Mouse (Mus musculus) lung, embryonic 14.5 days (tissue): Measurements from ENCODE around the gene Gm45213. TPM values are rescaled to one million over a fixed set of nuclear protein-coding genes. Genes with fewer than 3 reads are reported as not detected.

Source experiments
- ATAC-seq: fragments of 200-750 bp; cut with Nextera tagmentation; 2 replicates; pipeline ENCODE4 v1.8.0; 2017; ENCODE audit warnings: mild to moderate bottlenecking, moderate TSS enrichment, moderate library complexity; ENCODE audit not compliant: insufficient read depth
- DNase-seq: peaks from one replicate; pipeline ENCODE4 v3.0.0-alpha.2; 2015
- H3K27ac ChIP-seq: fragments of 300-500 bp; sonication (generic); 2 replicates; pipeline ENCODE4 v1.5.1; 2014; ENCODE audit warnings: low read depth, mild to moderate bottlenecking, moderate library complexity
- H3K27me3 ChIP-seq: fragments of 300-500 bp; sonication (generic); 2 replicates; pipeline ENCODE4 v1.6.1; 2014; ENCODE audit warnings: low read length, control low read depth; ENCODE audit not compliant: insufficient read depth
- H3K36me3 ChIP-seq: fragments of 300-500 bp; sonication (generic); 2 replicates; pipeline ENCODE4 v1.6.1; 2014; ENCODE audit warnings: control low read depth; ENCODE audit not compliant: insufficient read depth
- H3K4me1 ChIP-seq: fragments of 300-500 bp; sonication (generic); 2 replicates; pipeline ENCODE4 v1.6.1; 2014; ENCODE audit warnings: antibody characterized with exemption, control low read depth; ENCODE audit not compliant: insufficient read depth
- H3K4me2 ChIP-seq: fragments of 300-500 bp; sonication (generic); 2 replicates; pipeline ENCODE4 v1.6.1; 2014; ENCODE audit warnings: mild to moderate bottlenecking
- H3K4me3 ChIP-seq: fragments of 300-500 bp; sonication (generic); 2 replicates; pipeline ENCODE4 v1.5.1; 2014; ENCODE audit warnings: low read depth, low read length
- H3K9ac ChIP-seq: fragments of 300-500 bp; sonication (generic); 2 replicates; pipeline ENCODE4 v1.6.1; 2014
- H3K9me3 ChIP-seq: fragments of 300-500 bp; sonication (generic); 2 replicates; pipeline ENCODE4 v1.6.1; 2016; ENCODE audit warnings: low read depth, low read length, control low read depth
- CTCF ChIP-seq: IDR thresholded peaks from 2 replicates; pipeline ENCODE4 v1.5.1; 2016; ENCODE audit warnings: antibody characterized with exemption, low read depth
- WGBS: fragments of 180-500 bp; shearing (Covaris S2); extraction: QIAGEN DNeasy Blood & Tissue Kit; methylation state at CpG from one replicate; pipeline ENCODE4 v1.1.7; 2014; 5-methylcytosine and 5-hydroxymethylcytosine counted together
- polyA plus RNA-seq: library from polyadenylated mRNA; unstranded; fragments of >200 nt; fragmentation: Nextera tagmentation; extraction: Ambion mirVana; gene quantifications from 2 replicates; pipeline ENCODE4 v1.2.1, GENCODE M21; 2014

Gene Gm45213
- polyA plus RNA-seq, 1 experiment from 2014 or later, result not detected

GRCm38 (mm10) chr7:66079364-66080230, 36.2 kb downstream of the Gm45213 start, which contains the start of gene Selenos:
Gene Selenos (plus strand): TSS chr7:66079649.
- H3K9me3 ChIP-seq, result no peaks in the 10 kb centered on the region
- ATAC-seq, result peak; percentile 100
- peaks cover 8% of the 10 kb centered on the region; the same call in 1 of the 2 replicates for H3K4me1 ChIP-seq
- H3K27ac ChIP-seq, result peak within 1 kb of the TSS; percentile 91
- DNase-seq, result peak; percentile 98
- peak within 1 kb of the TSS; percentile 80 for H3K9ac ChIP-seq
- H3K4me3 ChIP-seq, result peak within 1 kb of the TSS; percentile 78
- H3K27me3 ChIP-seq, result no peaks in the 10 kb centered on the region
- under 1% methylated on average over 65 of the region's 65 CpGs for WGBS
- peak within 1 kb of the TSS; percentile 80 for H3K4me2 ChIP-seq
- peaks cover 63% of the 10 kb centered on the region for H3K36me3 ChIP-seq
- TF ChIP-seq CTCF, result no peak

- 0 out of 2 replicates have a peak, but pooled peaks have one; percentile 21 for TF ChIP-seq CTCF
- no peaks in the 10 kb centered on the region for H3K27me3 ChIP-seq
- 31% methylated on average over 5 of the region's 5 CpGs for WGBS
- peak overlapping the region; percentile 91 for H3K27ac ChIP-seq
- H3K9ac ChIP-seq, result peak overlapping the region; percentile 80
- peak overlapping the region; percentile 80 for H3K4me2 ChIP-seq
- DNase-seq (peak; percentile 37), ATAC-seq (no peak)
- H3K36me3 ChIP-seq, result peaks cover 63% of the 10 kb centered on the region
- H3K4me1 ChIP-seq, result peaks cover 8% of the 10 kb centered on the region; the same call in 1 of the 2 replicates
- H3K4me3 ChIP-seq, result peak overlapping the region; percentile 78
- no peaks in the 10 kb centered on the region for H3K9me3 ChIP-seq
These were observed 36.8 kb downstream of the Gm45213 start for GRCm38 (mm10) chr7:66080231-66080613.

GRCm38 (mm10) chr7:66083757-66084156, 40.4 kb downstream of the Gm45213 start:
- H3K4me3 ChIP-seq, result no peak overlapping the region
- peaks cover 75% of the 10 kb centered on the region for H3K36me3 ChIP-seq
- no peak for DNase-seq
- peaks cover 8% of the 10 kb centered on the region; the same call in 1 of the 2 replicates for H3K4me1 ChIP-seq
- 83% methylated on average over 6 of the region's 6 CpGs for WGBS
- no peak for TF ChIP-seq CTCF
- H3K4me2 ChIP-seq, result no peak overlapping the region
- no peaks in the 10 kb centered on the region for H3K27me3 ChIP-seq
- no peak overlapping the region for H3K9ac ChIP-seq
- no peak for ATAC-seq
- H3K9me3 ChIP-seq, result no peaks in the 10 kb centered on the region
- H3K27ac ChIP-seq, result no peak overlapping the region

- H3K4me1 ChIP-seq, result peaks cover 8% of the 10 kb centered on the region; the same call in 1 of the 2 replicates
These were observed 41.1 kb downstream of the Gm45213 start for GRCm38 (mm10) chr7:66084546-66084945.

GRCm38 (mm10) chr7:66087652-66088051, 44.2 kb downstream of the Gm45213 start:
- H3K27ac ChIP-seq, result no peak overlapping the region
- no peak overlapping the region for H3K9ac ChIP-seq
- H3K4me2 ChIP-seq, result no peak overlapping the region
- no peaks in the 10 kb centered on the region for H3K9me3 ChIP-seq
- no peaks in the 10 kb centered on the region for H3K27me3 ChIP-seq
- TF ChIP-seq CTCF, result no peak
- 90% methylated on average over 4 of the region's 4 CpGs for WGBS
- ATAC-seq, result no peak
- DNase-seq, result no peak
- peaks cover 99% of the 10 kb centered on the region for H3K36me3 ChIP-seq
- H3K4me3 ChIP-seq, result no peak overlapping the region
- no peaks in the 10 kb centered on the region for H3K4me1 ChIP-seq

More at GRCm38 (mm10) chr7:66084546-66084945, 41.1 kb downstream of the Gm45213 start:
- Histone ChIP-seq H3K27me3 (no peaks in the 10 kb centered on the region), H3K9ac (no peak overlapping the region), H3K9me3 (no peaks in the 10 kb centered on the region), H3K4me2 (no peak overlapping the region), H3K36me3 (peaks cover 83% of the 10 kb centered on the region), H3K27ac (no peak overlapping the region), H3K4me3 (no peak overlapping the region)
- ATAC-seq, result no peak
- 80% methylated on average over 7 of the region's 7 CpGs for WGBS
- TF ChIP-seq CTCF, result no peak
- DNase-seq, result peak; percentile 4

GRCm38 (mm10) chr7:66088077-66088476, 44.7 kb downstream of the Gm45213 start:
- no peak for TF ChIP-seq CTCF
- Histone ChIP-seq H3K9me3 (no peaks in the 10 kb centered on the region), H3K36me3 (peaks cover 96% of the 10 kb centered on the region), H3K4me3 (no peak overlapping the region), H3K9ac (no peak overlapping the region), H3K4me1 (no peaks in the 10 kb centered on the region), H3K4me2 (no peak overlapping the region), H3K27ac (no peak overlapping the region), H3K27me3 (no peaks in the 10 kb centered on the region)
- 88% methylated on average over 2 of the region's 2 CpGs for WGBS
- DNase-seq (no peak), ATAC-seq (no peak)

- Histone ChIP-seq H3K4me3 (no peak overlapping the region), H3K27ac (no peak overlapping the region), H3K4me1 (no peaks in the 10 kb centered on the region), H3K9ac (no peak overlapping the region), H3K9me3 (no peaks in the 10 kb centered on the region), H3K4me2 (no peak overlapping the region), H3K36me3 (peaks cover 69% of the 10 kb centered on the region), H3K27me3 (no peaks in the 10 kb centered on the region)
- no peak for TF ChIP-seq CTCF
- no peak for DNase-seq
- WGBS, result 84% methylated on average over 11 of the region's 11 CpGs
- no peak for ATAC-seq
These were observed 47.3 kb downstream of the Gm45213 start for GRCm38 (mm10) chr7:66090676-66091190.
